Mouse (Mus musculus) hematopoietic stem cell, adult 5-6 weeks (primary cell): Measurements from ENCODE around the gene Trpm5. TPM values are rescaled to one million over a fixed set of nuclear protein-coding genes. Genes with fewer than 3 reads are reported as not detected.
A peak's percentile ranks its signal among the peaks of the same experiment; 100 is the strongest.

ENCODE experiments used
- ATAC-seq, 2 experiments: fragments of 125-278 bp in 1 of 2; replicated peaks in 1 of 2; 2 replicates each; pipeline ENCODE4 v1.8.0; 2016 to 2017; ENCODE audit warnings: inconsistent platforms in 2 of 2, mild to moderate bottlenecking in 2 of 2, moderate number of reproducible peaks in 2 of 2, low read depth in 1 of 2, moderate TSS enrichment in 1 of 2; ENCODE audit not compliant: low FRiP score in 2 of 2, poor library complexity in 2 of 2, severe bottlenecking in 2 of 2, insufficient read depth in 1 of 2, low TSS enrichment in 1 of 2
- total RNA-seq: library from RNA; stranded (forward); fragments of 172-1452, 232-1000 nt; gene quantifications from 2 replicates; pipeline ENCODE4 v1.2.3, GENCODE M21; 2017

Gene Trpm5
- total RNA-seq, 1 experiment from 2014 or later = 0.30 TPM

DNA sequence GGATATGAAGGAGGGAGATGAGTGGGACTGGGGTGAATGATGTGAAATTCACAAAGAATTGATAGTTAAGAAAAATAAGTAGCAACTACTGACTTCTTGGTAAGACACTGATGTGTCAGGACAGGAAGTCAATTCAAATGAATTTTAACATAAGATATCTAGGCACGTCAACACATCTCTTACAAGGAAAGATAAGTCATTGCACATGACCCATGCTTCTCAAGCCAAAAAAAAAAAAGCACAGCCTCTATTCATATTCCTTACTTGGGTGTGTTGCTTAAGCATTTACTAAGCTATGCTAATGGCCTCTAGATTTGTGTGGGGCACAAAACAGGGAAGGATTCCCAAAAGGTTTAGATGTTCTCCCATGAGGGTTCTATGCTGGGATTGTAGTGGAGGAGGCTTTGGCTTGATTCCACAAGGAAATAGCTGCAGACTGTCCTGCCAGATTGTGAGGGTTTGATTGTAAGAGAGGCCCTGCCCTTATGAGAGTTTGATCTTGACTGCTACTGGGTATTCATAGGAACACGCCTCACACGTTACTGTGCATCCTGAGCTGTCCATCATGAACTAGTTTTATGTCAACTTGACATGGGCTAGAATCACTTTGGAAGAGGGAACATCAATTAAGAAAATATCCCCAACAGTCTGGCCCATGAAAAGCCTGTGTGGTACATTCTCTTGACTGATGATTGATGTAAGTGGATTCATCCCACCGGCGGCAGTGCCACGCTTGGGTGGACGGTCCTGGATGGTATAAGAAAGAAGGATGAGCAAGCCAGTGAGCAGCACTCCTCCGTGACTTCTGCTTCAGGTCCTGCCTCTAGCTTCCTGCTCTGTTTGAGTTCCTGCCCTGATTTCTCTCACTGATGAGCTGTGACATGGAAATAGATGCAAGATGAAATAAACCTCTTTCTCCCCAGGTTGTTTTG is 59.7 kb downstream of the Trpm5 start:
- ATAC-seq = no peak

DNA sequence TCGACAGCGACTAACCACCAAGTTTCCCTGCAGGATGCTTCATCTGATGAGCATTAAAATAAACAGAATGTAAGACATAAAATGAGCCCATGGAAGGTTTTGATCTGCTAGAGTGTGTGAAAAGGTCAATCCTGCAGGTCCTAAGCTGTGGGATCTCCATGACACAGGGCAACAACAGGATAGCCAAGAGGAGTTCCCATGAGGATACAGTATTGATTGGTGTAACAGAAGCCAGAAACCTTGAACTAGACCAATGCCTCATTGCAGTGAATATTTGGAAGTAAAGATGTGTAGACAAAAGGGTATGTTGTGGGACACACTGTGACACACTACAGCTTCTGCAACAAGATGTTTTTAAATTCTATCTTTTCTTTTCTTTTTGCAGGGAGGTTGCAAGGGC is 60.3 kb downstream of the Trpm5 start:
- ATAC-seq = no peak

DNA sequence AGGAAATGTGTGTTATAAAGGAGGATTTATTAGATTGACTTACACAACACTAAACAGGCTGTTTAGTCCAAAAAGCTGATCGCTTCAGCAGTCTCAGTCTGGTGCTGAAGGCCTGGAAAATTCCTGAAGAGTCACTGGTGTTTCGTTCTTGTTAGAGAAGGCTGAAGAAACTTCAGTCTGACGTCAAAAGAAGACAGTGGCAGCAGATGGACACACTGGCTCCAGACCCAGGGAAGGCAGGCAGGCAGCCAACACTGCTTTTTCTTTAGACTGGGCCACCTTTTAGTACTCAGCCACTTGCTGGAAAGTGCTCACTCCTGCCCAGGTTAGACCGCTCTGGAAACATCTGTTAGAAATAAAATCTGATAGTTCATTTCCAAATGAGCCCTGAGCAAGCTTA is 60.9 kb downstream of the Trpm5 start:
- no peak for ATAC-seq

DNA sequence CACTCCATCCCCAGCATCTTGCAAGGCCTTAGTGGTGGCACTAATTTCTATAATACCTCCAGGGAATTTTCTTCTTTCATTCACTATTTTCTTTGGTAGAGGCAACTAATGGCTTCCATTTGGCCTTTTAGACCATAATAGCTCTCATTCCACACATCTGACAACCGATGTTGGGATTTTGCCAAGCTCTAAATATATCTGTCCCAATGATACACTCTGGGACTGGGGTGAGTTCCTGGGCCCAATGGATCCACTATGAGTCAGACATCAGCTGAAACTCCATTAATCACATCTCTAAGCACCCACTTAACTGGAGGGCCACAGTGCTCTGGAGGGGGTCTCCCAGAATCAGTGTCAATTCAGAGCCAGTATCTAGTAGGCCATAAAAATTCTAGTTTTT is 62.6 kb downstream of the Trpm5 start:
- ATAC-seq = no peak

DNA sequence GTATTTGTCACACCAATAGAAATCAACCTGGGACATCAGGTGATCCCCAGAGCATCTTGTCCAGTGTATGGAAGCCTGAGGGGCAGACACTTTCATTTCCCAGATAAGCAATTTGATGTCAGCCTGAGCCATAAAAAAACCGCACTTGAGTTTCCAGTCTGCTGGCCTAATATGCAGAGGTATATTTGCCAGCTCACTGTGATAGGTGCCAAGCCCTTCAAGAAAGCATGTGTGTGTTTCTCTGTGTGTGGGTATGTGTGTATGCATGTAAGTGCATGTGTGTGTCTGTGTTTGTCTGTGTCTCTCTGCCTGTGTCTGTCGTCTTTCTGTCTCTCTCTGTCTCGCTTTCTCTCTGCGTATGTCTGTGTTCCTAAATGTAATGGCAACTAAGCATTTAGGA is 67.2 kb downstream of the Trpm5 start:
- no peak for ATAC-seq

DNA sequence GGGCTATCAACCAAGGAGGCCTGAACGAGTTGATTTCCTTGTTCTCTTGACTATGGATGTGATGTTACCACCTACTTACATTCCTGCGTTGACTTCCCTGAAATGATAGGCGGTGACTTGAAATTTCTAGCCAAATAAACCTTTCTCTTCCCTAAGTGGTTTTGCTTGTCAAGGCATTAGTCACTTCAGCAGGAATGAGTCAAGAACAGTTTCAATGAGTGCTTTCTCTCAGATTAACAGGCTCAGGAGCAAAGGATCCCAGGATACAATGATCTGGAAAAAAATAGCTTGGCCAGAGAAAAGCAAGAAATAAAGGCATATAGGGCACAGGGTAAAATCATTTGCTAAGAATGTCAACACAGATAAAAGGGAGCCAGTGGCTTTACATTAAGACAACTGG is 68.9 kb downstream of the Trpm5 start:
- ATAC-seq = no peak

DNA sequence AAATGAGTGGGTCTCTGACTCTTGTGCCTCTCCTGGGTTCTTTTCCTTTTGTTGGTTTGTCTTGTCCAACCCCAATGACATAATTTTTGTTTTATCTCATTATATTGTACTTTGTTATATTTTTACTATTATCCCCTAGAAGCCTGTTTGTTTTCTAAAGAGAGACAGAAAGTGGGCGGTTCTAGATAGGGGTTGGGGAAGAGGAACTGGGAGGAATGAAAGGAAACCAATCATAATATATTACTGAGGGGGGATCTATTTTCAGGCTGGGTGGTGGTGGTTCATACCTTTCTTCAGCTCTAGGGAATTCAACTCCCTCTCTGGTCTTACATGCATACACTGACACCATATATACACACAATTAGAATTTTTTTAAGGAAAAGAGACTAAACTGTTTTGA is 70.1 kb downstream of the Trpm5 start:
- no peak for ATAC-seq

DNA sequence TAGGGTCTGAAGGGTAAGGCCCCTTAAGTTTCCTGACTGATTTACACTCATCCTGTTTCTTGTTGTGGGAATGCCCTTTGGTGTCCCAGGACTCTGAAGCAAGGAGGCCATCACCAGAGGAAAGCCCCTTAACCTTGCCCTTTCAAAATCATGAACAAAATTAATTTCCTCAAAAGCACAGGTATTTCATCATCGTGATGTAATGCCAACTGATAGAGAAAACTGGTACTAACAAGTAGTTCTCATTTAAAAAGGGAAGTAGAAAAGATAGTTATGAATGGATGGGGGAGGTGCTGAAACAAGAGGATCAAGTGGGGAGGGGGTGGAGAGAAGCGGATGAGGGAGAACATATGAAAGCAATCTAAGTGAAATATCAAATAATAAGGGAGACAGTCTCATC is 70.9 kb downstream of the Trpm5 start:
- peak; percentile 7 to 18; a peak in 1 of 4 replicates for ATAC-seq

DNA sequence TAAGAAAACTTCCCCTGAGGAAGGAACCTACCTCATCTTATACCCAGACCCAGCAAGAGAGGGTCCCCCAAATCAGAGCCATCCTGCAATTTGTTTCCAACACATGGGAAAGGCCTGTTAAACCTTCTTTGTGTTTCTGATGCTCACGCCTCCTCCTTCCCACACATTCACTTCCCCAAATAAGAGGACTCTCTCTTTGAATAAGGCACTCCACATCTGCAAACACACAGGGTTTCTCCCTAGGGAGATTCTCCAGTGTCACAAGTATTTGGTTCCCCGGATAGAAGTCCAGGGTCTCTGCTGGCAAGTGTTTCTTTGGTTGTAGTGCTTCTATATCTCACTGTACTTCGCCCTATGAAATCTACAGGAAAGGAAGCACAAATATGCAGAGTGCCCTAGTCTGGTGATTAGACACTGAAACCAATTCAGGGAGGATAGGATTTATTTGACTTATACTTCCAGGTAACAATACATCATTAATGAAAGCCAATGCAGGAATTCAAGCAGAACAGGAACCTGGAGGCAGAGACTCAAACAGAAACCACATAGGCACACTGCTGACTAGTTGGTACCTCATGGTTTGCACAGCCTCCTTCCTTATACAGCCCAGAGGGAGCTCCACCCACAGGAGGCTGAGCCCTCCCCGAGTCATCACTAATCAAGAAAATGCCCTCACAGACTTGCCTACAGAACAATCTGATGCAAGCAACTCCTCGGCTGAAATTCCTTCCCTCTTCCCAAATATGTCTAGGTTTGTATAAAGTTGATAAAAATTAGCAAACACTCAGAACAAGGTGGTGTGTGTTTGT is 72.9 kb downstream of the Trpm5 start:
- ATAC-seq = peak in 1 of 2 experiments; percentile 40; a peak in 2 of 4 replicates

DNA sequence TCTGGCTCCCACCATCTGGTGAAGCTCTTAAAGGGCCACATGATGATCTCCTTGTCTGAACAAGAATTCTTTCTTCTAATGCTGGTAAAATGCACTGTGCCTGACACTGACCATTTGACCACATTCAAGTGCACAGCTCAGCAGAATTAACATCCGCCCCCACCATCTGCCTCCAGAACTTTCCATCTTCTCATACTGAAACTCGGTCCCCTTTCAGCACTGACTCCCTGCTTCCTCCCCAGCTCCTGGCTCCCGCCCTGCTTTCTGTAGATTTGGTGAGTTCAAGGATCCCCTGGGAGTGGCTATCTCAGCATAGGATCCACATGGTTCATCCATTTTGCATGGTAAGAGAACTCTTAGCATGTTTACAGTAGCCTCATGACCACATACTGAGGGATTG is 73.7 kb downstream of the Trpm5 start:
- no peak for ATAC-seq

DNA sequence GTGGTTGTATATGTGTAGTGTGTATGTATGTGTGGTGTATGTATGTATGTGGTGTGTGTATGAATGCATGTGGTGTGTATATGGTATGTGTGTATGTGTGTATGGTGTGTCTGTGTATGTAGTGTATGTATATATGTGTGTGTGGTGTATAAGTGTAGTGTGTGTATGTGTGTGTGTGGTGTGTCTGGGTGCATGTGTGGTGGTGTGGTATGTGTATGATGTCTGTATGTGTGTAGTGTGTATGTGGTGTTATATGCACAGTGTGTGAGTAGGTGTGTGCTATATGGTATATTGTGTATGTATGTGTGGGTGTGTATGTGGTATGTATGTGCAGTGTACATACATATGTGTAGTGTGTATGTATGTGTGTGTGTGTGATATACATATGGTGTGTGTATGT is 74.4 kb downstream of the Trpm5 start:
- no peak for ATAC-seq

Other genes starting within 250 kb of the Trpm5 start
- not detected in 2 replicates for gene Th, start 163.5 kb downstream of the Trpm5 start, total RNA-seq
- not detected in 2 replicates for gene Ascl2, start 125.4 kb downstream of the Trpm5 start, total RNA-seq
- 102 and 164 TPM in 2 replicates for gene Tspan32, start 89.6 kb downstream of the Trpm5 start, total RNA-seq
- gene Cd81, start 41.9 kb downstream of the Trpm5 start, total RNA-seq = 257 and 341 TPM in 2 replicates
- gene Tssc4, start 25.4 kb downstream of the Trpm5 start, total RNA-seq = 27.2 and 28.4 TPM in 2 replicates
- not detected in 2 replicates for gene Kcnq1, start 11.7 kb upstream of the Trpm5 start, total RNA-seq